ENCODE assay signal across 8 mouse cellular contexts in genomic region chr11:106788026-106788774, GRCm38 (mm10). TPM values are rescaled to one million over a fixed set of nuclear protein-coding genes. Genes with fewer than 3 reads are reported as not detected.
A peak's percentile ranks its signal among the peaks of the same experiment; 100 is the strongest.
DNase-seq lines count a peak whose midpoint lies in the region; ATAC-seq and TF ChIP-seq lines count a peak whose summit lies in the region.

No protein-coding gene starts in this region.

- in situ Hi-C loops in CH12.LX (cut with MboI; ENCODE audit: low pct_ligation_motif_present, low pct_unique_long_range_greater_than_20kb, low sequenced_read_pairs) = no loop called here

- no peak for TF ChIP-seq CTCF in CH12.LX (conservative IDR thresholded peaks at IDR 0.05 in 1 of 2, IDR thresholded peaks at IDR 0.05 in 1 of 2; ENCODE audit: low read depth in 2 of 2, low read length in 2 of 2)

- no peaks in the 10 kb centered on the region for H3K27me3 ChIP-seq in CH12.LX (replicated peaks)
- no peaks in the 10 kb centered on the region for H3K27me3 ChIP-seq in heart, embryonic 14.5 days (ENCODE audit: control insufficient read depth, insufficient read depth, low read length)
- H3K27me3 ChIP-seq in liver, embryonic 12.5 days (replicated peaks) = no peaks in the 10 kb centered on the region
- no peaks in the 10 kb centered on the region for H3K27me3 ChIP-seq in stomach, embryonic 16.5 days (ENCODE audit: control insufficient read depth, insufficient read depth, low read length)

- H3K36me3 ChIP-seq in CH12.LX (replicated peaks in 1 of 2; ENCODE audit: control insufficient read depth in 1 of 2, insufficient read depth in 1 of 2, low read length in 1 of 2) = peaks cover 37 to 61% of the 10 kb centered on the region in 2 experiments
- peaks cover 58% of the 10 kb centered on the region for H3K36me3 ChIP-seq in heart, embryonic 14.5 days (ENCODE audit: control insufficient read depth, insufficient read depth, low read length)
- H3K36me3 ChIP-seq in liver, embryonic 12.5 days = peaks cover 60% of the 10 kb centered on the region
- H3K36me3 ChIP-seq in stomach, embryonic 16.5 days (ENCODE audit: control insufficient read depth, insufficient read depth, low read length) = peaks cover 16% of the 10 kb centered on the region

- H3K9me3 ChIP-seq in CH12.LX (replicated peaks; ENCODE audit: low read length) = no peaks in the 10 kb centered on the region
- no peaks in the 10 kb centered on the region for H3K9me3 ChIP-seq in heart, embryonic 14.5 days (ENCODE audit: control insufficient read depth, low read length)
- no peaks in the 10 kb centered on the region for H3K9me3 ChIP-seq in liver, embryonic 12.5 days (replicated peaks)
- H3K9me3 ChIP-seq in stomach, embryonic 16.5 days (replicated peaks; ENCODE audit: control insufficient read depth, low read length) = no peaks in the 10 kb centered on the region

- H3K4me1 ChIP-seq in CH12.LX (ENCODE audit: control insufficient read depth in 1 of 2, insufficient read depth in 2 of 2) = peaks cover 0 to 53% of the 10 kb centered on the region in 2 experiments; a peak in 2 of 4 replicates
- peaks cover 0 to 26% of the 10 kb centered on the region in 2 experiments; a peak in 2 of 4 replicates for H3K4me1 ChIP-seq in heart, embryonic 14.5 days (ENCODE audit: control insufficient read depth in 2 of 2, insufficient read depth in 2 of 2, low read length in 2 of 2)
- peaks cover 44% of the 10 kb centered on the region for H3K4me1 ChIP-seq in liver, embryonic 12.5 days
- H3K4me1 ChIP-seq in stomach, embryonic 16.5 days (ENCODE audit: control insufficient read depth, insufficient read depth, low read length) = peaks cover 4% of the 10 kb centered on the region; the same call in 1 of the 2 replicates

- peak; percentile 98 for TF ChIP-seq POLR2A in CH12.LX (IDR thresholded peaks at IDR 0.05; ENCODE audit: low read depth, low read length)

- DNase-seq in CH12.LX (ENCODE audit: extremely low read depth) = peak; percentile 98
- peak; percentile 97 for DNase-seq in c-Kit-negative CD71-positive TER-119-positive erythroid progenitor cells, embryonic 14.5 days (ENCODE audit: low read depth, low spot score)
- peak; percentile 80 for DNase-seq in fibroblast of lung, adult 2 months (ENCODE audit: low read depth)
- DNase-seq in kidney, postnatal 14 days = peak; percentile 99
- DNase-seq in naive thymus-derived CD4-positive, alpha-beta T cell, adult 2 months (ENCODE audit: low read depth) = peak; percentile 99

- WGBS in heart, embryonic 14.5 days = under 1% methylated on average over 79 of the region's 79 CpGs
- 2% methylated on average over 74 of the region's 79 CpGs for WGBS in liver, embryonic 12.5 days (ENCODE audit: insufficient replicate concordance)
- under 1% methylated on average over 79 of the region's 79 CpGs for WGBS in stomach, embryonic 16.5 days

- TF ChIP-seq RAD21 in CH12.LX (IDR thresholded peaks at IDR 0.05; ENCODE audit: low read depth, low read length) = no peak

- H3K4me3 ChIP-seq in CH12.LX (replicated peaks in 1 of 3; ENCODE audit: low read depth in 2 of 3, low read length in 2 of 3, poor library complexity in 1 of 3) = peak overlapping the region; percentile 80 to 97 (median 96)
- H3K4me3 ChIP-seq in heart, embryonic 14.5 days (ENCODE audit: control insufficient read depth in 1 of 2, insufficient read depth in 1 of 2, low read depth in 1 of 2, low read length in 2 of 2) = peak overlapping the region; percentile 79 to 94
- H3K4me3 ChIP-seq in liver, embryonic 12.5 days = peak overlapping the region; percentile 83
- H3K4me3 ChIP-seq in stomach, embryonic 16.5 days (replicated peaks; ENCODE audit: low read length) = peak overlapping the region; percentile 95

- ATAC-seq in heart, embryonic 14.5 days (ENCODE audit: insufficient number of reproducible peaks, insufficient read depth, low FRiP score, low read depth) = peak; percentile 77
- ATAC-seq in liver, embryonic 12.5 days = peak; percentile 80
- ATAC-seq in stomach, embryonic 16.5 days (ENCODE audit: insufficient read depth, low FRiP score) = peak; percentile 85

- H3K9ac ChIP-seq in CH12.LX (ENCODE audit: insufficient read depth, low read depth) = peak overlapping the region; percentile 100
- H3K9ac ChIP-seq in heart, embryonic 14.5 days (ENCODE audit: low read length) = peak overlapping the region; percentile 87
- H3K9ac ChIP-seq in liver, embryonic 12.5 days = peak overlapping the region; percentile 99
- peak overlapping the region; percentile 98 for H3K9ac ChIP-seq in stomach, embryonic 16.5 days (ENCODE audit: low read length)

- no peak for TF ChIP-seq EP300 in CH12.LX (IDR thresholded peaks at IDR 0.05; ENCODE audit: low read length)

- no peak overlapping the region for H3K4me2 ChIP-seq in CH12.LX (ENCODE audit: insufficient read depth, low read depth, poor library complexity, severe bottlenecking)
- H3K4me2 ChIP-seq in heart, embryonic 14.5 days (ENCODE audit: low read length) = peak overlapping the region; percentile 79
- H3K4me2 ChIP-seq in liver, embryonic 12.5 days = peak overlapping the region; percentile 80
- no peak overlapping the region for H3K4me2 ChIP-seq in stomach, embryonic 16.5 days (ENCODE audit: low read depth, low read length)

- H3K27ac ChIP-seq in CH12.LX (ENCODE audit: insufficient read depth, low read depth) = peak overlapping the region; percentile 95
- H3K27ac ChIP-seq in heart, embryonic 14.5 days (replicated peaks in 1 of 2; ENCODE audit: control insufficient read depth in 1 of 2, insufficient read depth in 1 of 2, low read depth in 2 of 2, low read length in 2 of 2) = peak overlapping the region; percentile 95 to 99
- H3K27ac ChIP-seq in liver, embryonic 12.5 days = peak overlapping the region; percentile 99
- H3K27ac ChIP-seq in stomach, embryonic 16.5 days (ENCODE audit: low read length) = peak overlapping the region; percentile 99

- dilution Hi-C loops in CH12.LX (cut with MboI; ENCODE audit: extremely low pct_ligation_motif_present, extremely low pct_unique_long_range_greater_than_20kb, low sequenced_read_pairs) = no loop called here

- H3K79me2 ChIP-seq in CH12.LX (replicated peaks; ENCODE audit: control insufficient read depth, extremely low read depth, insufficient read depth, poor library complexity, severe bottlenecking) = peaks cover 57% of the 10 kb centered on the region

TF ChIP-seq in CH12.LX, 34 proteins besides CTCF, POLR2A, EP300 and RAD21 (continues in another document):
- peak; percentile 100 for TF ChIP-seq ZMIZ1 (IDR thresholded peaks at IDR 0.05; ENCODE audit: low read depth, low read length)
- TF ChIP-seq GABPA (IDR thresholded peaks at IDR 0.05; ENCODE audit: insufficient replicate concordance, low read depth, low read length) = no peak
- peak; percentile 100 for TF ChIP-seq NELFE (IDR thresholded peaks at IDR 0.05; ENCODE audit: low read depth, low read length)
- peak; percentile 98 for TF ChIP-seq TBP (conservative IDR thresholded peaks at IDR 0.05; ENCODE audit: low read depth, low read length)
- no peak for TF ChIP-seq USF1 (IDR thresholded peaks at IDR 0.05; ENCODE audit: low read depth, low read length)
- peak; percentile 88 for TF ChIP-seq MXI1 (IDR thresholded peaks at IDR 0.05; ENCODE audit: low read depth, low read length)
- TF ChIP-seq ETS1 (conservative IDR thresholded peaks at IDR 0.05; ENCODE audit: low read depth, low read length) = peak; percentile 40
- TF ChIP-seq NRF1 (IDR thresholded peaks at IDR 0.05; ENCODE audit: low read depth, low read length) = peak; percentile 66
- TF ChIP-seq SMC3 (IDR thresholded peaks at IDR 0.05; ENCODE audit: low read depth, low read length) = no peak
- no peak for TF ChIP-seq MAX (IDR thresholded peaks at IDR 0.05; ENCODE audit: low read length)
- TF ChIP-seq SIN3A (IDR thresholded peaks at IDR 0.05; ENCODE audit: low read length) = peak; percentile 87; the same call in 1 of the 2 replicates

RNA-seq across cellular contexts. Expression of gene Ddx5, which starts 0.8 kb away (rescaled TPM):
- 269 and 351 TPM in 2 replicates for total RNA-seq in CH12.LX (2012; rRNA removed)
- 505 and 574 TPM in 2 replicates for total RNA-seq in CH12.LX (2014; rRNA removed)
- 1,169 and 1,328 TPM in 2 replicates for polyA plus RNA-seq in CH12.LX (2012; ENCODE audit: insufficient read length, low read depth)
- polyA plus RNA-seq in heart, embryonic 14.5 days (2014; fragmentation: Nextera tagmentation; extraction: Ambion mirVana) = 232 and 251 TPM in 2 replicates
- polyA plus RNA-seq in liver, embryonic 12.5 days (2016; fragmentation: Nextera tagmentation; extraction: Ambion mirVana) = 174 and 177 TPM in 2 replicates
- polyA plus RNA-seq in stomach, embryonic 16.5 days (2015; fragmentation: Nextera tagmentation; extraction: Ambion mirVana) = 304 and 316 TPM in 2 replicates

RNA-seq across cellular contexts. Expression of gene Cep95, which starts 0.9 kb away (rescaled TPM):
- 17.2 and 17.5 TPM in 2 replicates for total RNA-seq in CH12.LX (2012; rRNA removed)
- 21.7 and 24.4 TPM in 2 replicates for total RNA-seq in CH12.LX (2014; rRNA removed)
- polyA plus RNA-seq in CH12.LX (2012; ENCODE audit: insufficient read length, low read depth) = 19.3 and 25.3 TPM in 2 replicates
- 12.9 and 14.4 TPM in 2 replicates for polyA plus RNA-seq in heart, embryonic 14.5 days (2014; fragmentation: Nextera tagmentation; extraction: Ambion mirVana)
- 12.6 and 12.7 TPM in 2 replicates for polyA plus RNA-seq in liver, embryonic 12.5 days (2016; fragmentation: Nextera tagmentation; extraction: Ambion mirVana)
- 18.8 and 20.4 TPM in 2 replicates for polyA plus RNA-seq in stomach, embryonic 16.5 days (2015; fragmentation: Nextera tagmentation; extraction: Ambion mirVana)

RNA-seq across cellular contexts. Expression of gene Polg2, which starts 8.9 kb away (rescaled TPM):
- 12.5 and 13.3 TPM in 2 replicates for total RNA-seq in CH12.LX (2012; rRNA removed)
- 12.3 and 15.3 TPM in 2 replicates for total RNA-seq in CH12.LX (2014; rRNA removed)
- polyA plus RNA-seq in CH12.LX (2012; ENCODE audit: insufficient read length, low read depth) = 11.5 and 12.1 TPM in 2 replicates
- 7.4 and 10.0 TPM in 2 replicates for polyA plus RNA-seq in heart, embryonic 14.5 days (2014; fragmentation: Nextera tagmentation; extraction: Ambion mirVana)
- 7.0 and 7.3 TPM in 2 replicates for polyA plus RNA-seq in liver, embryonic 12.5 days (2016; fragmentation: Nextera tagmentation; extraction: Ambion mirVana)
- polyA plus RNA-seq in stomach, embryonic 16.5 days (2015; fragmentation: Nextera tagmentation; extraction: Ambion mirVana) = 10.5 and 11.7 TPM in 2 replicates

RNA-seq across cellular contexts. Expression of gene Milr1, which starts 37.2 kb away (rescaled TPM):
- total RNA-seq in CH12.LX (2012; rRNA removed) = 22.0 and 28.1 TPM in 2 replicates
- total RNA-seq in CH12.LX (2014; rRNA removed) = 41.2 and 50.1 TPM in 2 replicates
- polyA plus RNA-seq in CH12.LX (2012; ENCODE audit: insufficient read length, low read depth) = 33.1 and 35.4 TPM in 2 replicates
- polyA plus RNA-seq in heart, embryonic 14.5 days (2014; fragmentation: Nextera tagmentation; extraction: Ambion mirVana) = 1.6 and 2.0 TPM in 2 replicates
- polyA plus RNA-seq in liver, embryonic 12.5 days (2016; fragmentation: Nextera tagmentation; extraction: Ambion mirVana) = 2.2 and 2.7 TPM in 2 replicates
- 3.1 TPM in 2 replicates for polyA plus RNA-seq in stomach, embryonic 16.5 days (2015; fragmentation: Nextera tagmentation; extraction: Ambion mirVana)

RNA-seq across cellular contexts. Expression of gene Pecam1, which starts 37.8 kb away (rescaled TPM):
- 19.2 and 22.3 TPM in 2 replicates for total RNA-seq in CH12.LX (2012; rRNA removed)
- 18.4 and 20.4 TPM in 2 replicates for total RNA-seq in CH12.LX (2014; rRNA removed)
- polyA plus RNA-seq in CH12.LX (2012; ENCODE audit: insufficient read length, low read depth) = 18.9 and 19.2 TPM in 2 replicates
- polyA plus RNA-seq in heart, embryonic 14.5 days (2014; fragmentation: Nextera tagmentation; extraction: Ambion mirVana) = 69.9 and 79.5 TPM in 2 replicates
- 10.7 and 12.3 TPM in 2 replicates for polyA plus RNA-seq in liver, embryonic 12.5 days (2016; fragmentation: Nextera tagmentation; extraction: Ambion mirVana)
- polyA plus RNA-seq in stomach, embryonic 16.5 days (2015; fragmentation: Nextera tagmentation; extraction: Ambion mirVana) = 51.7 and 55.0 TPM in 2 replicates

Comparison
In these comparisons a context has a peak if more than half of its experiments do, and no peak if none do; other contexts are left out.
1. Peak in every context shown above with its lines: DNase-seq, ATAC-seq, H3K4me3 ChIP-seq and H3K27ac ChIP-seq.
2. H3K4me2 ChIP-seq: peak in heart, embryonic 14.5 days (single experiment) and liver, embryonic 12.5 days (single experiment); none in CH12.LX (single experiment) and stomach, embryonic 16.5 days (single experiment).